Mouse (Mus musculus) liver, postnatal 0 days (tissue): ENCODE results near the gene Ppil4.

Source experiments
- CTCF ChIP-seq: sonication (generic); IDR thresholded peaks from 2 replicates; pipeline ENCODE4 v1.5.1; 2016; ENCODE audit warnings: antibody characterized with exemption, low read depth
- EP300 ChIP-seq: IDR thresholded peaks from 2 replicates; pipeline ENCODE4 v1.6.1; 2016; ENCODE audit warnings: antibody characterized with exemption, low read depth, mild to moderate bottlenecking

DNA sequence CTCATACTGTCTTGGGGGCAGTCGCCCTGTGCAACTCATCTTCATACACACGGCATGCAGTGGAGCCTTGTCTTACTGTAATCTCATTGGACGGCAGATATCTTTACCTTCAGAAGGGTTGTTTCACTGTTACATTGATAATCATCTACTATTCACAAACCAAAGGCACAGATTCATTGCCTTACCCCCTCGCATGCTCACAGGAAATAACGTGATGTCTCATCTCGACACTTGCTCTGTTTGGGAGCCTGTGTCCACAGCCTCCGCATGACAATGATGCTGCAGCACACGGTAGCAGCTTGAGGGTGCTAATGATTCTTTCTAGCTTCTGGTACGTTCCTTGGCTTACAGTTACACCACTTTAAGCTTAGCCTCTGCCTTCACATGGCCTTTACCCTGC is 33.4 kb downstream of the Ppil4 start:
- TF ChIP-seq CTCF, result no peak
- no peak for TF ChIP-seq EP300
